Mouse (Mus musculus): ENCODE results near the gene Sntb2. TPM values are rescaled to one million over a fixed set of nuclear protein-coding genes. Genes with fewer than 3 reads are reported as not detected.

The Sntb2 gene
- polyA plus RNA-seq, 1 experiment from 2014 or later: 12.3 TPM

DNA sequence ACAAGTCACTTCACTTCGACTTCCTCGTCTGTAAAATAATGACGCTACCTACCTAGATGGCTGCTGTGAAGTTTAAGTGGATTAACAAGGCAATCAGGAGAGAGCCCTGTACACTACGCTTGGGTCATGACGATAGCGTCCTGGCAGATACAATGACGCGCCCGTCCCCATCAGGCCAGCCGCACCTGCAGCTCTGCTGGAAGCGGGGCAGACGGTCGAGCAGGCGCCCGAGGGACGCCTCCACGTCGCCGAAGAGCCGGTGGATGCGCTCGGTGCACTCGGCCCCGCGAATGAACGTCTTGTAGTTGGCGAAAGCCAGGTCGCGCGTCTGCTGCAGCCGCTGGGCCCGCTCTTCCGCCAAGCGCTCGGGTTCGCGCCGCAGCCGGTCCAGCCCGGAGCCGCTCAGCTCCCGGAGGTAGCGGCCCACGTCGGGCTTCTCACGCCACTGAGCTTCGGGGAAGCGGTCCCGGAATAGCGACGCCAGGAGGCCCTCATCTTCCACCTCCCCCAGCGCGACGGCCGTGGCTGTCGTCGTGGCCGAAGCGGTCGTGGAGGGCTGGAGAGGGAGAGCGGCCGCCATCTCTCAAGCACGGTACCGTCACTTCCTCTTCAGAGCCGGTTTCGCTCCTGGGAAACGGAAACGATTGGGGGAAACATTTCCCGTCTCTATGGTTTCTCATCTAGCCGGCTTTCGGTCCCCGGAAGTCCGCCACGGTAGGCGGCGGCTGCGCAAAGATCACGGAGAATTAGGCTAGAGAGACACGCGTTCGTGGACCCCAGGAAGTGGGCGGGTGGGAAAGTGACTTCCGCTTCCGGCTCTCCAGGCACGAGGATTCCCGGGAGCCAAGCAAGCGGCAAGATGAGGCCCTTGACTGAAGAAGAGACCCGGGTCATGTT, 120.8 kb downstream of the Sntb2 start, which contains the start of the genes Cog8 and Nip7:
Gene Cog8, minus strand, starts transcription at position 614 of the 897 bp plus-strand sequence.
Gene Nip7, plus strand, starts transcription at position 802 of the 897 bp plus-strand sequence.
- Histone ChIP-seq H3K27me3 (replicated peaks; ENCODE audit: low read depth, poor library complexity, severe bottlenecking) (no peaks in the 10 kb centered on the region), H3K36me3 (replicated peaks) (peaks cover 70% of the 10 kb centered on the region), H3K27ac (replicated peaks) (peak within 1 kb of the TSS; percentile 88), H3K4me1 (peaks cover 25% of the 10 kb centered on the region), H3K4me3 (peak within 1 kb of the TSS; percentile 87), H3K9me3 (no peaks in the 10 kb centered on the region)
- whole genome bisulfite sequencing: under 1% methylated on average over 88 of the region's 88 CpGs
- peak; percentile 97 for DNase-seq (ENCODE audit: low spot score)

DNA sequence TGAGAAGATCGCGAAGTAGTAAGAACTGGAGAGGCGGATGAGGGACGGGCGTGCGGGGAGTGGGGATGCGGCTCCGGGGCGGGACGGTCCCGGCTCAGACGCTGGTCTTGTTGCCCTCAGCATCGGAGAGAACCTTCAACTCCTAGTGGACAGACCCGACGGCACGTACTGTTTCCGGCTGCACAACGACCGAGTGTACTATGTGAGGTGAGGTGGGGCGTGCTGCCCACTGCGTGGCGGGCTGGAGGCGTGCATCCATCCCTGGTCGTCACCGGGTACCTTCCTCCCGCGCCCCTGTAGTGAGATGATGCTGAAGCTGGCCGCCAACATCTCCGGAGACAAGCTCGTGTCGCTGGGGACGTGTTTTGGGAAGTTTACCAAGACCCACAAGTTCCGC, 121.4 kb downstream of the Sntb2 start:
- Histone ChIP-seq H3K4me1 (peaks cover 25% of the 10 kb centered on the region), H3K9me3 (no peaks in the 10 kb centered on the region), H3K27me3 (replicated peaks; ENCODE audit: low read depth, poor library complexity, severe bottlenecking) (no peaks in the 10 kb centered on the region), H3K27ac (replicated peaks) (peak overlapping the region; percentile 88), H3K36me3 (replicated peaks) (peaks cover 64% of the 10 kb centered on the region), H3K4me3 (peak overlapping the region; percentile 87)
- DNase-seq (ENCODE audit: low spot score): no peak
- under 1% methylated on average over 33 of the region's 33 CpGs for WGBS

DNA sequence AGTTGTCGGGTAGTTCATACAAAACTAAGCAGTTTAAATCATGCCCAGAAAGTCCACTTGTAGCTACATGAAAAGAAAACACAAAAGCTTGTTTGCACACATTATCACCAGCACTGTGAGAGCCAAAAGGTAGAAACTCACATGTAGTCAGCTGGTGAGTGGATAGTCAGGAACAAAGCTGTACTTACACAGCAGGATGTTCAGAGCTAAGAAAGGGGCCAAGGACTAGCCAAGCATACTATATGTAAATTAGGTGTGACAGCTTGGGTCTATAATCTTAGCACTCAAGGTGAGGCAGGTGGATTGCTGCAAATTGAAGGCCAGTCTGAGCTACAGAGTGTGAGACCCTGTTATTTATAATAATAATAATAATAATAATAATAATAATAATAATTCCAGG, 127.1 kb downstream of the Sntb2 start:
- peaks cover 33% of the 10 kb centered on the region for H3K36me3 ChIP-seq (replicated peaks)
- H3K4me1 ChIP-seq: peaks cover 13% of the 10 kb centered on the region
- H3K9me3 ChIP-seq: no peaks in the 10 kb centered on the region
- no peaks in the 10 kb centered on the region for H3K27me3 ChIP-seq (replicated peaks; ENCODE audit: low read depth, poor library complexity, severe bottlenecking)
- WGBS: 86% methylated on average over 1 of the region's 1 CpGs
- H3K27ac ChIP-seq (replicated peaks): no peak overlapping the region
- H3K4me3 ChIP-seq: no peak overlapping the region
- DNase-seq (ENCODE audit: low spot score): no peak

DNA sequence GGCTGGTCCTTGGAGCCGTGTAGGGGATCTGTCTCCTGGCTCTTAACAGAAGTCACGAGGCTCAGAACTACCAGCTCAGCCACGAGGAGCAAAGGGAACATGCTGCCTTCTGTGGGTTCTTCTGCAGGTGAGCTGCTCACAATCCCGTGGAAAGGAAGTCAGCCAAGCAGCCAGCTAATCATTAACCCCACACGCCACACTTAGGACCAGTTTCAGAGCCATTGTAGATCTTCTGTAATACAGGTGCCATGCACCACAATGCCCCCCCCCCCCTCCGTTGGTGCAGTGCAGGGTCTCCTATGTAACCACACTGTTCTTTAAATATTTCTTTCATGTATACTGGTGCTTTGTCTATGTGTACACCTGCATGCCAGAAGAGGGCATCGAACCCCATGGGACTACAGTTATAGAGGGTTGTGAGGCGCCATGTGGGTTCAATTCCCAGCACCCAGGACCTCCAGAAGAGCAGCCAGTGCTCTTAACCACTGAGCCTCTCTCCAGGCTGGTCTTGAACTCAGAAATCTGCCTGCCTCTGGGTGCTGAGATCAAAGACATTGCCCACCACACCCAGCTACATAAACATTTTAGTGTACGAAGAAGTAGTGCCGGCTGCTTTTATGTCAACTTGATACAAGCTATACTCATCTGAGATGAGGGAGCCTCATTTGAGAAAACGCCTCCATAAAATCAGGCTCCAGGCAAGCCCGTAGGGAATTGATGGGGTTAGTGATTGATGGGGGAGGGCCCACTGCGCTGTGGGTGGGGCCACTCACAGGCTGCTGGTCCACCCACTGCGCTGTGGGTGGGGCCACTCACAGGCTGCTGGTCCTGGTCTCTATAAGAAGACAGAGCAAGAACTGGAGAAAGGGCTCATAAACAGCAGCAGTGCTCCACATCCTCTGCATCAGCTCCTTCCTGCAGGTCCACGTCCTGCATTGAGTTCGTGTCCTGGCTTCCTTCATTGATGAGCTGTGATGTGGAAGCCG, 130.3 kb downstream of the Sntb2 start, which contains the start of gene Tmed6:
Gene Tmed6, minus strand, starts transcription at position 134 of the 986 bp plus-strand sequence.
- Histone ChIP-seq H3K9me3 (no peaks in the 10 kb centered on the region), H3K36me3 (replicated peaks) (peaks cover 32% of the 10 kb centered on the region), H3K27me3 (replicated peaks; ENCODE audit: low read depth, poor library complexity, severe bottlenecking) (no peaks in the 10 kb centered on the region), H3K4me1 (0 out of 2 replicates have a peak, but pooled peaks cover 8% of the 10 kb centered on the region), H3K27ac (replicated peaks) (no peak within 1 kb of the TSS), H3K4me3 (no peak within 1 kb of the TSS)
- WGBS: 67% methylated on average over 17 of the region's 17 CpGs
- DNase-seq (ENCODE audit: low spot score): no peak

Other genes starting within 250 kb of the Sntb2 start
- gene Has3, start 65.5 kb upstream of the Sntb2 start, polyA plus RNA-seq (2016; fragmentation: Nextera tagmentation; extraction: Ambion mirVana): 0.05 and 0.17 TPM in 2 replicates
- gene Utp4, start 42.1 kb upstream of the Sntb2 start, polyA plus RNA-seq (2016; fragmentation: Nextera tagmentation; extraction: Ambion mirVana): 100 and 103 TPM in 2 replicates
- gene Vps4a, start 95.5 kb downstream of the Sntb2 start, polyA plus RNA-seq (2016; fragmentation: Nextera tagmentation; extraction: Ambion mirVana): 65.7 and 66.0 TPM in 2 replicates
- gene Pdf, start 112.9 kb downstream of the Sntb2 start, polyA plus RNA-seq (2016; fragmentation: Nextera tagmentation; extraction: Ambion mirVana): 53.4 and 54.1 TPM in 2 replicates
- 40.5 and 41.3 TPM in 2 replicates for gene Cog8, start 120.9 kb downstream of the Sntb2 start, polyA plus RNA-seq (2016; fragmentation: Nextera tagmentation; extraction: Ambion mirVana)
- 122 and 123 TPM in 2 replicates for gene Nip7, start 121.1 kb downstream of the Sntb2 start, polyA plus RNA-seq (2016; fragmentation: Nextera tagmentation; extraction: Ambion mirVana)
- gene Tmed6, start 129.9 kb downstream of the Sntb2 start, polyA plus RNA-seq (2016; fragmentation: Nextera tagmentation; extraction: Ambion mirVana): not detected in 2 replicates
- gene Terf2, start 160.8 kb downstream of the Sntb2 start, polyA plus RNA-seq (2016; fragmentation: Nextera tagmentation; extraction: Ambion mirVana): 18.5 and 20.5 TPM in 2 replicates
- gene Cyb5b, start 214.9 kb downstream of the Sntb2 start, polyA plus RNA-seq (2016; fragmentation: Nextera tagmentation; extraction: Ambion mirVana): 138 and 149 TPM in 2 replicates